Mouse (Mus musculus) forebrain, embryonic 12.5 days (tissue): Measurements from ENCODE around the gene Gal3st2c. TPM values are rescaled to one million over a fixed set of nuclear protein-coding genes. Genes with fewer than 3 reads are reported as not detected.
"Not testable (repeated sequence)": the region's sequence is repeated elsewhere in the genome, so short reads cannot be mapped to it uniquely, and the experiment has no call there.

Source experiments
- ATAC-seq: fragments of 200-750 bp; cut with Nextera tagmentation; 2 replicates; pipeline ENCODE4 v1.8.0; 2017; ENCODE audit warnings: moderate TSS enrichment; ENCODE audit not compliant: low FRiP score
- H3K27ac ChIP-seq: fragments of 300-500 bp; sonication (generic); 2 replicates; pipeline ENCODE4 v1.5.1; 2016; ENCODE audit warnings: mild to moderate bottlenecking
- H3K27me3 ChIP-seq: fragments of 300-500 bp; sonication (generic); 2 replicates; pipeline ENCODE4 v1.6.1; 2016; ENCODE audit warnings: mild to moderate bottlenecking
- H3K36me3 ChIP-seq: fragments of 300-500 bp; sonication (generic); replicated peaks from 2 replicates; pipeline ENCODE4 v1.6.1; 2016; ENCODE audit warnings: mild to moderate bottlenecking
- H3K4me1 ChIP-seq: fragments of 300-500 bp; sonication (generic); 2 replicates; pipeline ENCODE4 v1.6.1; 2016
- H3K4me2 ChIP-seq: fragments of 300-500 bp; sonication (generic); 2 replicates; pipeline ENCODE4 v1.6.1; 2016; ENCODE audit warnings: mild to moderate bottlenecking, moderate library complexity
- H3K4me3 ChIP-seq: fragments of 300-500 bp; sonication (generic); replicated peaks from 2 replicates; pipeline ENCODE4 v1.5.1; 2016; ENCODE audit warnings: mild to moderate bottlenecking
- H3K9ac ChIP-seq: fragments of 300-500 bp; sonication (generic); 2 replicates; pipeline ENCODE4 v1.6.1; 2016; ENCODE audit warnings: mild to moderate bottlenecking
- H3K9me3 ChIP-seq: fragments of 300-500 bp; sonication (generic); 2 replicates; pipeline ENCODE4 v1.6.1; 2016
- WGBS: fragments of 180-500 bp; shearing (Covaris S2); methylation state at CpG from one replicate; pipeline ENCODE4 v1.1.7; 2016; 5-methylcytosine and 5-hydroxymethylcytosine counted together
- polyA plus RNA-seq: library from polyadenylated mRNA; unstranded; fragments of >200 nt; fragmentation: Nextera tagmentation; extraction: Ambion mirVana; gene quantifications from 2 replicates; pipeline ENCODE4 v1.2.1, GENCODE M21; 2016

Gene Gal3st2c
- polyA plus RNA-seq, 1 experiment from 2014 or later, result not detected

DNA sequence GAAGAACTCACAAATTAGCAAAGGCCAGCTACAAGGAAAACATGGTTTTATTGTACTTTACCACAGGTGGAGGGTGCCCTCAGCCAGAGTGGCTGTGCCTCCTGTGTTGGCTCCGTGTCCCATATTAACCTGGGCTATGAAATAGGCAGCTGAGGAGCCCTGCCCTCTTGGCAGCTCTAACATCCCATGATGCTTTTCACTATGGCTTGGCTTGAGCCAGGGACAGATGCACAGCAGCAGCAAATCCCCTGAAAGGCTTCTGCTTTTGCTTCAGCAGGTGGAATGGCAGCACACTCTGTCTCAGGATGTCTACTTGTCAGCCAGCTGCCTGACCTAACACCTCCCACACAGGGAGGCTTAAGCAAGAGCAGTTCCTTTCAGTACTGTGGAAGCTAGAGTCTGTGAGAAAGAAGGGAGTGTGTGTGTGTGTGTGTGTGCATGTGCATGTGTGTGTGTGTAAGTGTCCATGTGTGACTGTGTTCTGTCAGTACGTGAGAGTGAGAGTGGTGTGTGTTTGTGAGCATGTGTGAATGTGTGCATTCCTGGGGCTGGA, 15.7 kb downstream of the Gal3st2c start:
- WGBS, result 91% methylated on average over 2 of the region's 2 CpGs
- not testable (repeated sequence) for H3K4me2 ChIP-seq, H3K27me3 ChIP-seq, H3K4me3 ChIP-seq, H3K27ac ChIP-seq, H3K4me1 ChIP-seq, H3K9me3 ChIP-seq, H3K36me3 ChIP-seq, ATAC-seq, H3K9ac ChIP-seq

DNA sequence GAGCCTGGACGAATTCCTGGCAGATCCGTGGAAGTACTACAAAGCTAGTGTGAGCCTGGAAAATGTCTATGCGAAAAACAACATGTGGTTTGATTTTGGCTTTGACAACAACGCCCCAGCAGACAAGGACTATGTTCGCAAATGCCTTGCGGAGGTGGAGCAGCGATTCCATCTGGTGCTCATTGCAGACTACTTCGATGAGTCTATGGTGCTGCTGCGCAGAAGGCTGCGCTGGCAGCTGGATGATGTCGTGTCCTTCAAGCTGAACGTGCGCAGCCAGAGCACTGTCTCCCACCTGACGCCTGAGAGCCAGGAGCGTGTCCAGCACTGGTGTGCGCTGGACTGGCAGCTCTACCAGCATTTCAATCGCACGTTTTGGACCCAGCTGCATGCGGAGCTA, 18.5 kb downstream of the Gal3st2c start:
- H3K9me3 ChIP-seq, H3K4me2 ChIP-seq, ATAC-seq, H3K9ac ChIP-seq, H3K4me3 ChIP-seq, H3K36me3 ChIP-seq, H3K27me3 ChIP-seq, H3K4me1 ChIP-seq, H3K27ac ChIP-seq: not testable (repeated sequence)
- WGBS, result 87% methylated on average over 14 of the region's 19 CpGs

DNA sequence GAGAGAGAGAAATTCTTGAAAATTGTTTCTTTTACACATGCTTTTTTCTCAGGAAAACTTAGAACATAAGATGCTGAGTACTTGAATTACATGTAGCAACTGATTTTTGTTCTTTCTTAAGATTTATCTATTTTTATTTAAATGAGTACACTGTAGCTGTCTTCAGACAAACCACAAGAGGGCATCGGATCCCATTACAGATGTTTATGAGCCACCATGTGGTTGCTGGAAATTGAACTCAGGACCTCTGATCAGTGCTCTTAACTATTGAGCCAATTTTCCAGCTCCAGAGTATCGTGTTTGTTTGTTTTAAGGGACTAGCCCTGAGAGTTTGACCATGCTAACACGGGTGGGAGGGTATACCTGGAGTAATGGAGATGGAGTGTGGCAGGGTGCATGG, 21.3 kb downstream of the Gal3st2c start:
- no peaks in the 10 kb centered on the region for H3K27me3 ChIP-seq
- no peaks in the 10 kb centered on the region for H3K9me3 ChIP-seq
- no peak overlapping the region for H3K27ac ChIP-seq
- H3K9ac ChIP-seq, result no peak overlapping the region
- H3K4me1 ChIP-seq, result no peaks in the 10 kb centered on the region
- no peak overlapping the region for H3K4me2 ChIP-seq
- no peak for ATAC-seq
- WGBS, result 83% methylated on average over 3 of the region's 3 CpGs
- no peak overlapping the region for H3K4me3 ChIP-seq
- no peaks in the 10 kb centered on the region for H3K36me3 ChIP-seq

DNA sequence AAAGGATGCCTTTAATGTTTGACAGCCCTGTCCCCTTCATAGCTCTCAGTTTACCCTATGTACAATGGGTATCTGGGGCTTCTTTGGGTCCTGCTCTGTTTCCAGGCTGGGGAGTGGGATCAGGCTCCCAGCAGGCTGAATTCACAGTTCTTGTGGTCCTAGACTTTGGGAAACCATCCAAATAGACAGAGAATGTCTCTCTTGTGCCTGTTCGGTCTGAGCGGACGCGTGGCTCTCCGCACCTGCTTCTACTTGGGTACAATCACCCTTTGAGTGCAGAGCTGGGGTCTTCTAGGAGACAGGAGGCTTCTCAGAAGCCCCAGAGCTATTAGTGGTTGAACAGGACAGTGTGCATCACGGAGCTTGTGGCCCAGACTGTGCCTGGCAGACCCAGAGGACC, 29.8 kb downstream of the Gal3st2c start, which contains the start of gene Neu4:
TSS of gene Neu4 (plus strand) at position 301 of the 400 bp plus-strand sequence.
- no peak for ATAC-seq
- no peak within 1 kb of the TSS for H3K9ac ChIP-seq
- H3K27ac ChIP-seq, result no peak within 1 kb of the TSS
- no peaks in the 10 kb centered on the region for H3K27me3 ChIP-seq
- H3K36me3 ChIP-seq, result no peaks in the 10 kb centered on the region
- no peaks in the 10 kb centered on the region for H3K9me3 ChIP-seq
- H3K4me2 ChIP-seq, result no peak within 1 kb of the TSS
- 87% methylated on average over 6 of the region's 6 CpGs for WGBS
- no peak within 1 kb of the TSS for H3K4me3 ChIP-seq
- no peaks in the 10 kb centered on the region for H3K4me1 ChIP-seq

DNA sequence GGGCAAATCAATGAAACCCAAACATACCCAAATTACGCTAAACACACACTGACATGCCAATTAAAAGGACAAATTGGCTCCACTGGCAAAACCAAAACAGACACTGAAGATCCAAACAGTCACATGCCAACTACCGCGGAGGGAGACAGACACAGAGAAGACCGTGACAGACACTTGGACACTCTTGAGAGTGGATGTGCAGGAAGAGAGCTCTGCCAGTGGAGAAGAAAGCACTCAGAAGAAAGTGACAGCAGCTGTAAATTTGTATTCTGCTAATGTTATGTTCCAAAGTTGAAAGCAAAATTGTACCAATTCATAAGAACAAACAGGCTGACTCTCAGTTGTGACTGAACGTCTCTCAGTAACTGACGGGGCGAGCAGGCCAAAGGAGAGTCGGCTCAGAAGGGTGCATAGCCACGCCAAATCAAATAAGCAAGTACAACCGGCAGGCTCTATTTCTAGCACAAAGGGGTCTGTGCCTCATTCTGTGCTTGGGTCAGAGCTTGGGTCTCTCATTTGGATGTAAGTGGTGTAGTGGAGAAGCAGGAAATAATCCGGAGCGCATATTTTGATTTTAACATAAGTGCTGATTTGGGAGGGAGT, 37.3 kb downstream of the Gal3st2c start:
- ATAC-seq, result no peak
- Histone ChIP-seq H3K4me2 (no peak overlapping the region), H3K36me3 (no peaks in the 10 kb centered on the region), H3K4me1 (no peaks in the 10 kb centered on the region), H3K9ac (no peak overlapping the region), H3K27ac (no peak overlapping the region), H3K27me3 (no peaks in the 10 kb centered on the region), H3K4me3 (no peak overlapping the region), H3K9me3 (no peaks in the 10 kb centered on the region)
- 84% methylated on average over 12 of the region's 12 CpGs for WGBS

DNA sequence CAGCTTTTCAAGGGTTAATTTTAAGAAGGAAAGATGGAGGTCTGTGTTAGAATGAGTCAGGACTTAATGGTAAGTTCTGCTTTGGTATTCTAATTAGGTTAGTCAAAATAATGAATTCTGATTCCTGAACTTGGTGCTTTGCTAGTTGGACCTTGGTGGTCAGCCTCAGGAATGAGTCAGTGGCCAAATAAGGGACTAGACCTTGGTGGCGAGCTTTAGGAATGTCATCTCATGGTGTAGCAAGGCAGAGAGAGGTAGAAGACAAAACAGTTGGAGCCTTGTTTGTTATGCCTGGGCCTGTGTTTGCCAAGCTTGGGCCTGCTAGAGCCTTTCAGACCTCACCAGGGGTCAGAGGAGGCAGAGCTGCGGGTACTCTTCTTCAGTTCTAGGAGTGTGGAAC, 38.4 kb downstream of the Gal3st2c start:
- Histone ChIP-seq H3K9ac (no peak overlapping the region), H3K4me1 (no peaks in the 10 kb centered on the region), H3K36me3 (no peaks in the 10 kb centered on the region), H3K9me3 (no peaks in the 10 kb centered on the region), H3K27ac (no peak overlapping the region), H3K4me3 (no peak overlapping the region), H3K27me3 (no peaks in the 10 kb centered on the region), H3K4me2 (no peak overlapping the region)
- 89% methylated on average over 2 of the region's 2 CpGs for WGBS
- ATAC-seq, result no peak

DNA sequence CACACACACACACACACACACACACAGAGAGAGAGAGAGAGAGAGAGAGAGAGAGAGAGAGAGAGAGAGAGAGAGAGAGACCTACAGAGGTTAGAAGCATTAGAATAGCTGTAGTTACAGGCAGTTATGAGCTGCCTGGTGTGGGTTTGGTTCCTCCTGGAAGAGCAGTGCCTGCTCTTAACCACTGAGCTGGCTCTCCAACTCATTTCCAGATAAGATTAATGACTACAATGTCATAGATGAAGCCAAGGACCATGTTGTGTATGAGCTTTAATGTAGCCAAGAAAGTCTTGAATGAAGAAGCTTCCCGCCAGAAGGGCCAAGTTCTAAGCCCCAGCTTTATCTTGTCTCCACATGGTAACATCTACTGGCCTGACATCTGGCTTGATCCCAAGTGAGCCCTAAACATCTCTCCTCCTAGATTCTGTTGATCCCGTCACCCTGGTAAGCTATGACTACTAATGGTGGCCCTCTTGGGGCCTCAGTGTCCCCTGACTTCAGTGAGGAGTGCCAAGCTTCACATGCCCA, 42.8 kb downstream of the Gal3st2c start:
- ATAC-seq, result no peak
- no peak overlapping the region for H3K9ac ChIP-seq
- H3K27me3 ChIP-seq, result no peaks in the 10 kb centered on the region
- H3K4me3 ChIP-seq, result no peak overlapping the region
- peaks cover 9% of the 10 kb centered on the region; the same call in 1 of the 2 replicates for H3K4me1 ChIP-seq
- WGBS, result 95% methylated on average over 2 of the region's 2 CpGs
- no peak overlapping the region for H3K27ac ChIP-seq
- no peaks in the 10 kb centered on the region for H3K9me3 ChIP-seq
- no peak overlapping the region for H3K4me2 ChIP-seq
- no peaks in the 10 kb centered on the region for H3K36me3 ChIP-seq

DNA sequence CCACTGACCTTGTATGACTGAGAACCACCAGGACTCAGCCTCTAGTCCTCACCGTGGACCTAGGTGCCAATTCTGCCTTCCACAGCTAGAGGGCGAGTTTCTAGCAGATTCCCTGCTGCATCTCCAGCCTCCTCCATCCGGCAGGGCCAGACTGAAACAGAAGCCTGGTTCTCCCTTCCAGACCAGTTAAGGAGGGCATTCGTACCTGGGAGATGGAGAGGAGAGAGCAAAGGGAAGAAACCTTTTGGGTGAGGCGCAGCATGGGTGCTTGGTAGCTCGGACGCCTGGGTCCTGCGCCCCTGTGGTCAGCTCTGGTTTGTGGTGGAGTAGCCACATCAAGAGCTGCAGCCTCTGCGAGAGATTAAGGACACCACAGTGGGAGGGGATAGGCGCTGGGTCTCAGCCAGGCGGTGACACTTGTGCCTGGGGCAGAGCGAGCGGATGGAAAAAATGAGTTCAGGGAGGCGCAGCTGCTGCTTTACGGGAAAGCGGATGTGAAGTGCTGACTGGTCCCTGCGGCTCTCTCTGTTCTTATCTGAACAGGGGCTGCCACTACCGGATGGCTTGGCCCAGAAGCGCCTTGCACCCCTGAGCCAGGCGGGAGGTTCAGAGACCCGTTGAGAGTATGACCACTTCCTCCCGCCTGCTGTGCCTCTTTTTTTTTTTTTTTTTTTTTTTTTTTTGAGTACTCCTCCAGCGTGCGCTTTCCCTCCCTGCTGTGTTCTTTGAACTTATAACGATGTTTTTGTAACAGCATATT, 44.9 kb downstream of the Gal3st2c start:
- Histone ChIP-seq H3K4me2 (peak overlapping the region; percentile 70), H3K27ac (peak overlapping the region; percentile 71), H3K4me1 (peaks cover 9% of the 10 kb centered on the region; the same call in 1 of the 2 replicates), H3K9me3 (no peaks in the 10 kb centered on the region), H3K4me3 (peak overlapping the region; percentile 40), H3K27me3 (no peaks in the 10 kb centered on the region), H3K9ac (peak overlapping the region; percentile 54), H3K36me3 (no peaks in the 10 kb centered on the region)
- under 1% methylated on average over 25 of the region's 25 CpGs for WGBS
- ATAC-seq, result peak; percentile 93

DNA sequence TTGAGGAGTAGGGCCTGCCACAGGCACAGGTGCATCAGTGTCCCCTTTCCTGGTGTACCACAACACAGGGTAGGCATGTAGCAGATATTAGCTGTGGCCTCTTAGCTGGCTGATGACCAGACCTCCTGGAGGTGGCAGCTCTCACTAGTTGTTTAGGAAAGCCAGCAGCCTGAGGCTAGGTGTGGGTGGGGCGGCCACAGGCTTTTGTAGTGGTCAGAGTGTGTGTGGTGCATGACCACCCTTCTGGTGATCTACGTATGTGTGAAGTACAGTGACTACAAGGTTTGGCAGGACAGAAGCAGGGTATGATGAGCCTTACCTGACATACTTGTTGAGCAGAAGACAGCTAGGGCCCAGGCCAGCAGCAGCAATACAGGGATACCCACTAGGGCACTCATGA, 50.1 kb downstream of the Gal3st2c start:
- no peaks in the 10 kb centered on the region for H3K27me3 ChIP-seq
- no peak overlapping the region for H3K9ac ChIP-seq
- WGBS, result 97% methylated on average over 2 of the region's 2 CpGs
- no peak overlapping the region for H3K27ac ChIP-seq
- no peaks in the 10 kb centered on the region for H3K9me3 ChIP-seq
- H3K4me3 ChIP-seq, result no peak overlapping the region
- peaks cover 5% of the 10 kb centered on the region; the same call in 1 of the 2 replicates for H3K4me1 ChIP-seq
- no peaks in the 10 kb centered on the region for H3K36me3 ChIP-seq
- no peak overlapping the region for H3K4me2 ChIP-seq
- ATAC-seq, result no peak

DNA sequence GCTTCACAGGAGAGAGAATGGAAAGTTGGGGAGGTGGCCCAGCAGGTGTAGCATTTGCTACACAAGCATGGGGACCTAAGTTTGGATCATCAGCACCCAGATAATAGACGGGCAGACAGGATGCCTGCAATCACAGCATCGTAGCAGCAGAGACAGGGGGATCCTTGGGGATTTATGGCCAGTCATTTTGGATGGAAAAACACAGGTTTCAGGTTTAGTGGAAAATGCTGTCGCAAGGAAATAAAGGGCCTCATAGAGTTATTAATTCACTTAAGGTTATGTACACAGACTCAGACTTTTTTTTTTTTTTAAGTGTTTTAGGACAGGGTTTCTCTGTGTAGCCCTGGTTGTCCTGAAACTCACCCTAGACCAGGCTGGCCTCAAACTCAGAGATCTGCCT, 55.2 kb downstream of the Gal3st2c start:
- H3K9me3 ChIP-seq, result no peaks in the 10 kb centered on the region
- H3K4me1 ChIP-seq, result no peaks in the 10 kb centered on the region
- ATAC-seq, result no peak
- H3K9ac ChIP-seq, result no peak overlapping the region
- no peaks in the 10 kb centered on the region for H3K27me3 ChIP-seq
- H3K27ac ChIP-seq, result no peak overlapping the region
- 85% methylated on average over 3 of the region's 3 CpGs for WGBS
- H3K4me2 ChIP-seq, result no peak overlapping the region
- no peak overlapping the region for H3K4me3 ChIP-seq
- no peaks in the 10 kb centered on the region for H3K36me3 ChIP-seq

DNA sequence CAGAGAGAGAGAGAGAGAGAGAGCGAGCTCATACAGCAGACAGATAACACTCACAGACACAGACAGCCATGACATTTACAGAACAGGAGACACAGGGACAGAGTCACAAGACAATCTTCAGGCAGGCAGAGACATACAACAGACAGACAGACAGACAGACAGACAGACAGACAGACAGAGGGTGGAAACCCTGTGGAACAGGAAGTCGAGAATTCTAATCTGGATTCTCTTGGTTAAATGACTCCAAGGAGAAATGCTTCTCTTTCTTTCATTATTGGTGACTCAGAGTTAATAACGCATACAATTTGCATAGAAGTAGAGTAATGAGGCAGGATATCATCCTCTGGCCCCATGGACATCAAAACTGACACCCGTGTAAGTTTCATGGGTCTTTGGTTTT, 56.2 kb downstream of the Gal3st2c start:
- ATAC-seq, result no peak
- H3K27ac ChIP-seq, result no peak overlapping the region
- 82% methylated on average over 4 of the region's 4 CpGs for WGBS
- no peaks in the 10 kb centered on the region for H3K9me3 ChIP-seq
- H3K9ac ChIP-seq, result no peak overlapping the region
- H3K36me3 ChIP-seq, result no peaks in the 10 kb centered on the region
- H3K27me3 ChIP-seq, result no peaks in the 10 kb centered on the region
- H3K4me1 ChIP-seq, result no peaks in the 10 kb centered on the region
- H3K4me2 ChIP-seq, result no peak overlapping the region
- H3K4me3 ChIP-seq, result no peak overlapping the region

DNA sequence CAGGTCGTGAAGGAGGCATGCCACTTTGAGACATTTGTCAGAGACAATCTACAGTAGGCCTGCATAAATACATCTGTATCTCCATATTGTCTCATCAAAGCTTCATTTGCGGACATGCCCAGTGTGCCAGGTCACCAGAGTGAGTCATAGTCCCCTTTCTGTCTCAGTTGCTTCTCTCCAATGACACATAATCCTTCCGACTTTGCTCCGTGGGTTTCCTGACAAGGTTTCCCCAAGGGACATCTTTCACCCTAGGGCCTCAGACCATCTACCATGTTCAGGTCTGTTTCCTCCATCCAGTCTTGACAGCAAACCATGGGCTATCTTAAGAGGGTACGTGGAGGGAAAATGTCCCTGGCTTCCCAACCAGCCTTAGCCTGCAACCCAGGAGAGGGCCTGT, 60.8 kb downstream of the Gal3st2c start:
- 89% methylated on average over 5 of the region's 5 CpGs for WGBS
- H3K4me2 ChIP-seq, result no peak overlapping the region
- H3K9me3 ChIP-seq, result no peaks in the 10 kb centered on the region

More for the DNA sequence above, 60.8 kb downstream of the Gal3st2c start:
- Histone ChIP-seq H3K9ac (no peak overlapping the region), H3K27me3 (no peaks in the 10 kb centered on the region), H3K36me3 (no peaks in the 10 kb centered on the region), H3K27ac (no peak overlapping the region), H3K4me1 (no peaks in the 10 kb centered on the region), H3K4me3 (no peak overlapping the region)
- no peak for ATAC-seq
